Mouse (Mus musculus): Measurements from ENCODE around the gene Dnmt3l.
"Not testable (repeated sequence)": the region's sequence is repeated elsewhere in the genome, so short reads cannot be mapped to it uniquely, and the experiment has no call there.

Gene Dnmt3l

DNA sequence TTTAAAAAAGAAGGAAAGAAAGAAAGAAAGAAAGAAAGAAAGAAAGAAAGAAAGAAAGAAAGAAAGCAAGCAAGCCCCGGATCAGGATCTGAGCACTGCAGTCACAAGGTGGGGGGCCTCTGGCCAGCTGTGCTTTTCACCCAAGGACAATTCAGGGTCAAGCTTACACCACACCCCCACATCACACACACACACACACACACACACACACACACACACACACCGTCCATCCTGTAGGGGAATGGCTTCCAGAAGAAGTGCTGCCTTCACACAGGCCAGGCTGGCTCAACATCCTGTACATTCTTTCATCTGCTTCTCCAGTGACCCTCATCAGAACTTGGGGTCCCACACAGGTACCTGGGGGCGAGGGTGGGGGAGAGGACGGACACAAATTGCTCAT lies 22.5 kb upstream of the Dnmt3l start:
- in situ Hi-C loops (cut with MboI; ENCODE audit: low pct_unique_long_range_greater_than_20kb in 1 of 2, low sequenced_read_pairs in 2 of 2, unreplicated experiment in 1 of 2) = loop anchor here in 1 of 2 experiments (10.0 kb wide), 1 partner anchor 146 kb away; the partner anchor contains the start of gene D10Jhu81e

DNA sequence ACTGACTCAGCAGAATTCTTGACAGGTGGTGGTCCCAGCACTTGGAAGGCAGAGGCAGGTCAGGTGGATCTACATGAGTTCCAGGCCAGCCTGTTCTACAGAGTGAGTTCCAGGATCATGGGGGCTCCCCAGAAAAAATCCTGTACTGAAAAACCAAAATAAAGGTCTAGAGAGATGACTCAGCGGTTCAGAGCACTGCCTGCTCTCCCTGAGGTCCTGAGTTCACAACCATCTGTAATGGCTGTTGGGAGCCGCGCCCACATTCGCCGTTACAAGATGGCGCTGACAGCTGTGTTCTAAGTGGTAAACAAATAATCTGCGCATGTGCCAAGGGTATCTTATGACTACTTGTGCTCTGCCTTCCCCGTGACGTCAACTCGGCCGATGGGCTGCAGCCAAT lies 21.8 kb upstream of the Dnmt3l start:
- in situ Hi-C loops (cut with MboI; ENCODE audit: low pct_unique_long_range_greater_than_20kb in 1 of 2, low sequenced_read_pairs in 2 of 2, unreplicated experiment in 1 of 2) = loop anchor here in 1 of 2 experiments (10.0 kb wide), 1 partner anchor 145 kb away; the partner anchor contains the start of gene D10Jhu81e

DNA sequence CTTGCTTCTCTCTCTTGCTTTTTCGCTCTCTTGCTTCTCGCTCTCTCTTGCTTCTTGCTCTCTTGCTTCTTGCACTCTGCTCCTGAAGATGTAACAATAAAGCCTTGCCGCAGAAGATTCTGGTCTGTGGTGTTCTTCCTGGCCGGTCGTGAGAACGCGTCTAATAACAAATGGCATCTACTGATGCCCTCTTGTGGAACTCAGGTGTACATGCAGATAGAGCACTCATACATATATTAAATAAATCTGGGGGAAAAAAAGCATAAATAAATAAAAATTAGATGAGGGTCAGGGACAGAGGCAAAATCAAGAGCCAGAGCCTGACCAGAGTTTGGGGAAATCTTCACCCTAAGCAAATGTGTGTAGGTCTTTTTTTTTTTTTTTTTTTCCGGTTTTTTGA lies 16.3 kb upstream of the Dnmt3l start:
- in situ Hi-C loops (cut with MboI; ENCODE audit: low pct_unique_long_range_greater_than_20kb in 1 of 2, low sequenced_read_pairs in 2 of 2, unreplicated experiment in 1 of 2) = not testable (repeated sequence)

DNA sequence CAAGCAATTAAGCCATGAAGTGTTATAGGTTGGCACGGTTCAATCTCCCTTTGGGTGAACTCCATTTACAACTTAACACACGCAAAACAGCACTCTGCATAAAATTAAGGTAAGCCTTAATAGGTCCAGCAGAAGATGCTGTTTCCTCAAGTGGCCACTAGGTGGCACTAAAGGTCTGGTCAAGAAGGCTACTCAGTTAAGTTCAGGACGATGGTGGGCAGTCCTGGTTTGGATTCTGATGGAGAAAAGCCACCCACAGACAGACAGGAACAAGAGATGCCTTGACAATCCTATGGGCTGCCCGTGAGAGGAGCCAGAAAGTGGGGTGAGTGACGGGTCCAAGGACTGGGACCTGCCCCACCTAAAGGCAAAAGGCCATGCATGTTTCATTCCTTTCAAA lies 13.6 kb upstream of the Dnmt3l start:
- in situ Hi-C loops (cut with MboI; ENCODE audit: low pct_unique_long_range_greater_than_20kb in 1 of 2, low sequenced_read_pairs in 2 of 2, unreplicated experiment in 1 of 2) = no loop called here

DNA sequence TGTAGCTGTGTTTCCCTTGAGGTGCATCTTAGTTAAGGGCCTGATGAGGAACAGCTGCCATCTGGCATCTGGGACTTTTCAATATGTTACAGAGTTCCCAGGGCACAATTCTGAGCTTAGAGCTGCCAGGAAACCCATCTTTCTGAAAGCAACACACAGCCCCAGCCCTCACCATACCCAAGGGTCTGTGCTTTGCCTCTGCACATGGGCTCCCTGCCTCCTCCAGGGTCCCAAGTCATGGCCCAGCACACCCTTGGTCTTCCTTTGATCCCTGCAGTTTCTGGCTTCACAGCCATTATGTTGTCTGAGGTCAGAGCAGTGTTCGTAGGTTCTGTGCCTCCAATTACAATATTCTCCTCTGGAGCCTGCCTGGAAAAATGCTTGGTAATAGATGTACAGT lies 12.7 kb upstream of the Dnmt3l start:
- in situ Hi-C loops (cut with MboI; ENCODE audit: low pct_unique_long_range_greater_than_20kb in 1 of 2, low sequenced_read_pairs in 2 of 2, unreplicated experiment in 1 of 2) = no loop called here

DNA sequence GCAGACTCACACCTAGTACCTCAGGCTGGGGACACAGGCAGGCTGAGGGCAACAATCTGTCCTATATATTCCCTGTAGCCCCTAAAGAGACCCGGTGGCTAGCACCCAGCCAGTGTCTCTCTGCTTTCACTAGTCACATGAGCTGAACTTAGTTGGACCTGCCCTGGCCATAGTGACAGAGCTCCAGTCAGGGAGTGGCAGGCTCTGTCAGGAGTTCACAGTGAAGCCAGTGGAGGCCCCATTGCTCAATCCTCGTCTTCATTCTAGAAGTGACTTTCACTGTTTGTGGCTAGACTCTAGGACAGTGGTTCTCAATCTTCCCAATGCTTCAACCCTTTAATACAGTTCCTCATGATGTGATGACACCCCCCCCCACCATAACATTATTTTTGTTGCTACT lies 9.8 kb upstream of the Dnmt3l start:
- in situ Hi-C loops (cut with MboI; ENCODE audit: low pct_unique_long_range_greater_than_20kb in 1 of 2, low sequenced_read_pairs in 2 of 2, unreplicated experiment in 1 of 2) = loop anchor here in 1 of 2 experiments (5.0 kb wide), 1 partner anchor 130 kb away; no protein-coding TSS in a partner anchor

DNA sequence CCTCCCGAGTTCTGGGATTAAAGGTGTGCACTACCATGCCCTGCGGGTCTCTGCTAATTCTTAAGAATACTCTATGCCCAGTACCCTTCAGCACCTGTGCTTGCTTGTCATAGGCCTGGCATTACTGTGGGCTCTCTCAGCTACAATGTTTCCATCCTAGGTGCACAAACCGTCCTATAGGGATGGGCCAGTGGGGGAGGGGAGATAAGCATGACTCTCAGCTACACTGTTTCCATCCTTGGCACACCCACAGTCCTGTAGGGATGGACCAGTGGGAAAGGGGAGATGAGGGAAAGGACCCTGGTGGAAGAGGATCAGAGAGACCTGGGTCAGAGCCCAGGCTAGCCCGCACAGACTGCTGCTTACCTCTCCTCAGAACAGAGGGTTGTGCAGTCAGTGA lies 4.6 kb upstream of the Dnmt3l start:
- in situ Hi-C loops (cut with MboI; ENCODE audit: low pct_unique_long_range_greater_than_20kb in 1 of 2, low sequenced_read_pairs in 2 of 2, unreplicated experiment in 1 of 2) = no loop called here

DNA sequence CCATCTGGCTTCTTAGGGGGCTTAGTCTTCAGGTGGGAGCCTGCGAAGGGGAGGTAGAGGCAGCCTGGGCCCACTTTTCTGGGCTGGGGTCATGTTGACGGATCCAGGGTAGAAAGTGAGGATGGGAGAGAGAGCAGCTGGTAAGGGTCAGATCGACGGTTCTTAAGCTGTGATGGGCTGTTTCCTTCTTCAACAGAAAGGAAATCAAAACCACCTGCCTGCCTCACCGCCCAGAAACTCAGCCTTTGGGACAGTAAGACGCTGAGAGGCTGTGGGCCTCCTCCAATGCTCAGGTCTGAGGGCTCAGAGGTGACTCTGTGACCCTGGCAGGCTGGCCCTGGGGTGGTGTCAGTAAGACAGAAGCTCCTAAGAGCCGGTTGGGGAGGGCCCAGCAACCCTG lies 349 bp downstream of the Dnmt3l start:
- in situ Hi-C loops (cut with MboI; ENCODE audit: low pct_unique_long_range_greater_than_20kb in 1 of 2, low sequenced_read_pairs in 2 of 2, unreplicated experiment in 1 of 2) = no loop called here

DNA sequence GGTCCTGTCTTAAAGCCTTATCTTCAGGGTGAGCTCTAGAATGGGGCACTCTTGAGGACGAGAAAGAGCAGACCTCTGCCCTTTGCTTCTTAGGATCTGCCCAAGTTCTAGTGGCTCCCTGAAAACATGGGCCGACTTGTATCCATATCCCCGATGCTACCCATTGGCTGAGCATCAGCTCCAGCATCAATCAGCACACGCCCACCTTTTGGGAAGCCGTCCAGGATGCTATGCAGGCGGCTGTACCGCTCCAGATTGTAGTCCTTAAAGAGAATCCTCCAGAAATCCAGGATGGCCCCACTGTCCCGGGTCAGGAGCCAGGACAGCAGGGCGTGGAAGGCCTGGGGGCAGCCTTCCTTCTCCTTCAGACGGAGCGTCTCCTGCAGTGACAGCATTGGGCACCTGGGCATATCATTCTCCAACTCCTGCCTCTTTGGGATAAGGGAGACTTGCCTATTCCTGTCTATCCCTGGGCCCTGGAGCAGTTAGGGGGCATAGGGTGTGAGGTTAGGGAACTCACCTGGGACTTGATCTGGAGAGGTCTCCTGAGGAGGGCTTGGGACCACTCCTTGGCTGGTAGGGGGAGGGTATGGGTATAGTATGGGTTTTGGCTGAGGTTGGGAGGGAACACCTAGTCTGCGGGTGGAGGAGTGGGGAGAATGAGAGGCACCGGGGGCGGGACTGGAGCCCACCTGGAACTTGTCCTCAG lies 1.1 kb downstream of the Dnmt3l start:
- in situ Hi-C loops (cut with MboI; ENCODE audit: low pct_unique_long_range_greater_than_20kb in 1 of 2, low sequenced_read_pairs in 2 of 2, unreplicated experiment in 1 of 2) = no loop called here

DNA sequence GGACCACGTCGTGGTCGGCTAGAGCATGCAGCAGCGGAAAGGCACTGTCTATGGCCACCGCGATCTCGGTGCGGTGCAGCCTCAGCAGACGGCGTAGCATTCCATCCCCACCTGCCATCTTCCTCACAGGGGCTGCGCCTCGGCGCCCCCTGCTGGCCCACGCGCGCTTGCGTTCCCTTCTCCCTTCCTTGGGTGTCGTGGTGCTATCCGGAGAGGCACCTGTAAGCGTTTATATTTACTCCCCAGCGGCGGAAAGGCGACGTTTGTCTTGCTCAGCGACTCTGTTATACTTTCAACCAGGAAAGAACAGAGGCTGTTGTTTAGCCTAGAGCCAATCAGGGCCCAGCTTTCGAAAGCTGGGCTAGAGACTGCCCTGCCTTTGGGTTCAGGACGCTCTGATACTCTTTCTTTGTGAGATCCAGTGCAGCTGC lies 1.7 kb downstream of the Dnmt3l start, which contains the start of gene Aire:
TSS of gene Aire (minus strand) at position 205 of the 431 bp plus-strand sequence.
- in situ Hi-C loops (cut with MboI; ENCODE audit: low pct_unique_long_range_greater_than_20kb in 1 of 2, low sequenced_read_pairs in 2 of 2, unreplicated experiment in 1 of 2) = no loop called here

DNA sequence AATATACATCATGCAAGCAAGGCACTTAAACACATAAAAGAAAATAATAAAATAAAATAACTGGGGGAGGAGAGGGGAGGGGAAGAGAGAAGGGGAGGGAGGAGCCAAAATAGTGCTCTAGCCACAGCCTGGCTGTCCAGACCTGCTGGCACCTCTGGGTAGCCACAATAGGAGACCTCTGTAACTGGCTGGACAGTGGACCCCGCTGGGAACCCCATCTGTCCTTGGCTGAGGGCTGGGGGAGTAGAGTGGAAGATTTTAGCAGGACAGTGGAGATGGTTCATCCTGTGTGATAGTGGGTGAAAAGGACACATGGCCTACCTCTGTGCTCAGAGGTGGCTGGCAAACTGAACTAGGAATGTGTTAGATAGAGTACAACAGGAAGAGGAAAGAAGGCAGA lies 2.8 kb downstream of the Dnmt3l start:
- in situ Hi-C loops (cut with MboI; ENCODE audit: low pct_unique_long_range_greater_than_20kb in 1 of 2, low sequenced_read_pairs in 2 of 2, unreplicated experiment in 1 of 2) = no loop called here

DNA sequence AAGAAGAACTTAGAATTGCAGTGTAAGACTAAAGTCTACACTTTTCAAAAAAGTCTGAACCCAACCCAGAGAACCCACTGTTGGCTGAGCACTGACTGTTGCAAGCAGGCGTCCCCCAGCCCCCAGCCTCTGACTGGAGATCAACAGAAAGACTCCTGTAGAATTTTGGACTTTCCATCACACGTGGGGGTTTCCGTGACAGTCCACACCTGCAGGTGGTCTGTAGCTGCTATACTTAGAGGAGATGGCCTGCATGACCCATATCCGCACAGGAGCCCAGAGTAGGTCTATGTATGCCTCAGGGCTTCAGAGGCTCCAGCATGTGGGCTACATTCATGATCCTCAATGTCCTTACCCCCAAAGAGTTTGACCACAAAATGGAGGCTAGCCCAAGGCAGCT lies 4.6 kb downstream of the Dnmt3l start:
- in situ Hi-C loops (cut with MboI; ENCODE audit: low pct_unique_long_range_greater_than_20kb in 1 of 2, low sequenced_read_pairs in 2 of 2, unreplicated experiment in 1 of 2) = no loop called here

DNA sequence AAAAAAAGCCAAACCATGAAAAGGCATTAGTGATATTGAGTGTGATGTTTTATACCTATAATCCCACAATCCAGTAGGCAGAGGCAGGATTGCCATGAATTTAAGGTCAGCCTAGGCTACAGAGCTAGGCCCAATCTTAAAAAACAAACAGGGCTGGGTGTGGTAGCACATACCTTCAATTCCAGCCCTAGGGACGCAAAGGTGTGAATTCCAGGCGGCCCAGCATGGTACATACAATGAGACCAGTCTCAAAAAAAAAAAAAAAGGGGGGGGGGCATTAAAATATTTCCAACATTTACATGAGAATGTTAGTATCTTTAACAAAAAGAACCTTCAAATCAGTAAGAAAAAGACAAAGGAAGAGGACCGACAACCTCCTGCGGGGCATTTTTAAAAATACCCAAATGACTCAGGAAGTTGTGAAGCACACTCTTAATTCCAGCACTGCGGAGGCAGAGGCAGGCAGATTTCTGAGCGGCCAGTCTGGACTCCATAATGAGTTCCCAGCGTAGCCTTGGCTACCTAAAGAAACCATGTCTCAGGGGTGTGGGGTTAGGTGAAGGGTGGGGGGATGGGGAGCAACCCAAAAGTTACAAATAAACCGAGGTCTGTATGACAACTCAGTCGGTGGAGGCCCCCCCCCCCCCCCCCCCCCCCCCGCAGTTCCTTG lies 6.4 kb downstream of the Dnmt3l start:
- in situ Hi-C loops (cut with MboI; ENCODE audit: low pct_unique_long_range_greater_than_20kb in 1 of 2, low sequenced_read_pairs in 2 of 2, unreplicated experiment in 1 of 2) = no loop called here

DNA sequence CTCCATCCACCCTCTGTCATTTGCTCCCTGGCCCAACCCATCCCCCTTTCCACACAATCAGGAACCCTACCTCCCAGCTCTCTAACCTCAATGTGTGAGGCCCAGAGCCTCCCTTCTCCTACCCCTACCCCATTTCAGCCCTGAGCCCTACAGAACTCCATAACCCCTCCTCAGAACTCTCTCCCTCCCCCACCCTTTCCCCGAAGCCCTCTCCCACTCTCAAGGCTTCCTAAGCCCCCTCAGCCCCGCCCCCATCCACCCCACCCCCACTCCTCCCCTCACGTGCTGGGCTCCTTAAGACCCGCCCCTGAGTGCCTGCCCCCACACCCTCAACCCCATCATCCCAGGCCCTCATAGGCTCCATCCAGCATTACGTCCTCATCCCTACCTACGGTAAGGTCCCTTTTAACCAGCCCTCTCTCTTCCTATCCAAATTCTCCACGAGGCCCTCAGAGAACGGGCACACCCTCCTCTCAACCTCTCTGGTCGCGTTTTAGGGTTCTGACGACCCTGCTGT lies 7.8 kb downstream of the Dnmt3l start:
- in situ Hi-C loops (cut with MboI; ENCODE audit: low pct_unique_long_range_greater_than_20kb in 1 of 2, low sequenced_read_pairs in 2 of 2, unreplicated experiment in 1 of 2) = no loop called here

DNA sequence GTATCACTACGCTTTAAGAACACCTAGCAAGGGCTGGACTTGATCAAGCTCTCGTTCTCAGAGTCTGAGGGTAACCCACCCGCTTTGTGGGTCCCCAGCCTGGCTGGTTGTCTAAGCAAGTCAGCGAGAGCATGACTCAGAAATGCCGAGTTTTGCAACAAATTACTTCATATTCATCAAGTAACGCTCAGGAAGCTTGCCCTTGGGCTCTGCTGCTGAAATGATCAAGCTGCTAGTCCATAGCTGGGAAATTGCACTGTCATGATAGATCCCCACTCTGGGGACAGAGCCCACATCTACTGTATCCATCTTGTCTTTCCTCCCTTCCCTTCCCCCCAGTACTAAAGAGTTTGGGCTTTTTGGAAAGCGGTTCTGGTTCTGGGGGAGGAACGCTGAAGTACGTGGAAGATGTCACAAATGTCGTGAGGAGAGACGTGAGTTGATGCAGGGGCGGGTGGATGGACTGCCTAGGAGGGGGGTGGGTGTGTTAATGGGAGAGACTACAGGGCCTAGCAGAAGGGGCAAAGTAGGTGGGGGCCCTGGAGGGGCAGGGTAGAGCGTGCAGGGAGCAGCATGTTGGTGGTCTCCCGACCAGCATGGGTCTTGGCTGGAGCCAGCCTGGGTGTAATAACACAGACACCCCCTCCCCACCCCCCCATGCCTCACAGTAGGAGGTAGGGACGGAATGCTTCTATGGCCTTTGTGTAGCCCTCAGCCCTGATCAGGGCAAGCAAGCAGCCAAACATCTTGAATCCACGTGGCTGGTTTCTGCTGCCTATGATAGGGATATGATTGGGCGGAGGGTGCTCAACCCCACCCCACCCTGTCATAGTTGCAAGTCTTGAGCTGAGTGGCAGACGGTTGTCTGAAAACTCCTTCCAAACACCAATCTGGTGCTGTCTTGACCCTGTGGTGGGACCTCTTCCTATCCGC lies 13.2 kb downstream of the Dnmt3l start:
- in situ Hi-C loops (cut with MboI; ENCODE audit: low pct_unique_long_range_greater_than_20kb in 1 of 2, low sequenced_read_pairs in 2 of 2, unreplicated experiment in 1 of 2) = no loop called here

DNA sequence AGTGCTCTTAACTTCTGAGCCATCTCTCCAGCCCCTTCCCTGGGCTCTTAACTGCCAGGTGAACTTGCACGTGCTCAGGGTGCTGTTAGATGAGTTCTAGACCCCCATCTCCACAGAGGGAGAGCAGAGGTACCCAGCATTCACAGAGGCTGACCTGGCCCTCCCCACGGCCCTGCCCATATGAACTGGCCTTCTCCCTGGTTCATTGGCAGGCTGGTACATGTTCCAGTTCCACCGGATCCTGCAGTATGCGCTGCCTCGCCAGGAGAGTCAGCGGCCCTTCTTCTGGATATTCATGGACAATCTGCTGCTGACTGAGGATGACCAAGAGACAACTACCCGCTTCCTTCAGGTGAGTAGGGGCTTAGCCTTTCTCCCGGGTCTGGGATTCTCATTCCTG lies 15.3 kb downstream of the Dnmt3l start:
- in situ Hi-C loops (cut with MboI; ENCODE audit: low pct_unique_long_range_greater_than_20kb in 1 of 2, low sequenced_read_pairs in 2 of 2, unreplicated experiment in 1 of 2) = no loop called here

DNA sequence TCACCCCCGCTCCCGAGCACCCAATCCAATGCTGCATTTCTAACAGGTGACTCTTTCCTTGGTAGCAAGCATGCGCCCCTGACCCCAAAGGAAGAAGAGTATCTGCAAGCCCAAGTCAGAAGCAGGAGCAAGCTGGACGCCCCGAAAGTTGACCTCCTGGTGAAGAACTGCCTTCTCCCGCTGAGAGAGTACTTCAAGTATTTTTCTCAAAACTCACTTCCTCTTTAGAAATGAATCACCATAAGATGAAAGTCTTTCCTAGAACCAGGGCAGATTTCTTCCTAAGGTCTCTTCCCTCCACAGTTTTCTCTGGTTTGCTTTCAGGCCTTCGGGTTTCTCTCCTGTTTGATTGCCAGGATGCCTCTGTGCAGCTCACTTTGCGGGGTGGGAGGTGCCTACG lies 21.4 kb downstream of the Dnmt3l start:
- in situ Hi-C loops (cut with MboI; ENCODE audit: low pct_unique_long_range_greater_than_20kb in 1 of 2, low sequenced_read_pairs in 2 of 2, unreplicated experiment in 1 of 2) = no loop called here

DNA sequence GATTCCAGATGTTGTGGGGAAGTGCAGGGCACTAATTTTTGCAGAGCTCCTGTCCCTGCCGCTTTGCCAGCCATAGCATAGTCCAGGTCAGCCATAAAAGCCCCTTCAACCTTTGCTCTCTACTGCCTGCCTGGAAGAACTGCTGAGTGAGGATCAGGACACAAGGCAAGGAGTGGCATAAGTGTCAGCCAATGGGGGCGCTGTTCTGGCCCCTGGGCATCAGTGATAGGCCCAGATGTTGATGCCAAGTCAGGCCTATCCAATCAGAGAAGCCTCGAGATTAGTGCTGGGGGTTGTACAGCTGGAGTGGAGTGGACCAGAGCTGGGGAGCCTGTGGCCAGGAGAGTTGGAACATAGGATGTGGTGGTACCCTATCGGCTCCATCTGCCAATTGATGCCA lies 25.5 kb downstream of the Dnmt3l start:
- in situ Hi-C loops (cut with MboI; ENCODE audit: low pct_unique_long_range_greater_than_20kb in 1 of 2, low sequenced_read_pairs in 2 of 2, unreplicated experiment in 1 of 2) = no loop called here

DNA sequence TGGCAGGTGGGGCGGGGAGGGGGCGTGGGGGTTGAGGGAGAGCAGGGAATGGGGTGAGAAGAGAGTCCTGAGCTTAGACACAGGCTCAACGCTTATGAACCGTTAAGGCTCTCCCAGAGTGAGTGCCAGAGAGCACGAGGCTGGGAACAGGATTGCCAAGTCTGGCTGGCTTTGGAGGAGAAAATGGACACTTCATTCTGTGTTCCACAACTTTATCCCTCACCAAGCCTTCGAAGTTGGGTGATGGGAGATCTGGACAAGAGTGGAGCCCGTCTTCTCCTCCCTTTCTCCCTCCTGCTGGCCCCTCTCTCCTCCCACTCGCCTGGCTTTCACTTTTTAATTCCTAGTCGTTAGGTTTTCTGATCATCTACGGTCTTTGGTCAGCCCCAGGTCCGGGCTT lies 26.8 kb downstream of the Dnmt3l start:
- in situ Hi-C loops (cut with MboI; ENCODE audit: low pct_unique_long_range_greater_than_20kb in 1 of 2, low sequenced_read_pairs in 2 of 2, unreplicated experiment in 1 of 2) = no loop called here

Measured in mouse embryonic stem cell (cell line).